ENCODE assay signal across 22 mouse cellular contexts in the genomic region with DNA sequence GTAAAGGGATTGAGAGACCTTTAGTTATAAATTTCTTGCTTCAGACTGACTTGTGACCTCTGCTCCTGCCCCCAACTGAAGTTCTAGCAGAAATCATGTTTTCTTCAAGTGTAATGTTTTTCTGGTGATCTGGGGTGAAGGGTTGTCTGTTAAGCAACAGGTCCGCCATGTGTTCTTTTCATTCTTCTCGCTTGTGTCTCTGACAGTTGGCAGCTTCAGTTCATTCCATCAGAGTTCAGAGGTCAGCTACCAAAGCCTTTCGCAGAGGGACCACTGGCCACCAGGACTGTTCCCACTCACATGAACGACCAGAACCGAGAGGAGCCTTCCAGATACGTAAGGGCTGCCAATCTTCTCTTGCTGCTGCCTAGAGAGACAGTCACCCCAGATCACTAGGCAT. TPM values are rescaled to one million over a fixed set of nuclear protein-coding genes. Genes with fewer than 3 reads are reported as not detected.
DNase-seq lines count a peak whose midpoint lies in the region; ATAC-seq and TF ChIP-seq lines count a peak whose summit lies in the region.
"Had no signal": no experiment of that assay in that cellular context is flagged by ENCODE, and none has a peak within 500 bp of the region (broad histone marks: within the 10 kb centered on the region; RNA-seq: fewer than 3 reads in every experiment).

No protein-coding gene starts in this region.

- TF ChIP-seq CTCF in forebrain, postnatal 0 days (IDR thresholded peaks at IDR 0.05; ENCODE audit: low read depth): no peak

- H3K4me1 ChIP-seq in kidney, embryonic 16.5 days (ENCODE audit: insufficient read depth, low read length): no peaks in the 10 kb centered on the region
- H3K4me1 ChIP-seq in brown adipose tissue, adult 24 weeks (ENCODE audit: control insufficient read depth, insufficient read depth, insufficient read length, low read length): peaks cover 13% of the 10 kb centered on the region
- H3K4me1 ChIP-seq in forebrain, postnatal 0 days (ENCODE audit: insufficient read depth): no peaks in the 10 kb centered on the region
- H3K4me1 ChIP-seq: forebrain, embryonic 12.5 days; hindbrain, embryonic 15.5 days; limb, embryonic 15.5 days; midbrain, embryonic 13.5 days; neural tube, embryonic 12.5 days had no signal

- 73% methylated on average over 6 of the region's 6 CpGs for WGBS in kidney, embryonic 16.5 days
- 92% methylated on average over 6 of the region's 6 CpGs for WGBS in forebrain, postnatal 0 days

- DNase-seq in adrenal gland, postnatal 10 days: peak; percentile 38
- DNase-seq in adrenal gland, adult 8-10 months: no peak
- peak; percentile 76 for DNase-seq in kidney, adult 9 months
- peak; percentile 17 for DNase-seq in lung, postnatal 14 days
- no peak for DNase-seq in testis, postnatal 14 days (ENCODE audit: low spot score)
- no peak for DNase-seq in forebrain, postnatal 0 days
- DNase-seq: cerebellum, adult 9-10 months; gastrocnemius, postnatal 14 days; heart, adult 2 months; heart, postnatal 4 days; thymus, postnatal 4 days had no signal

- H3K9ac ChIP-seq in kidney, embryonic 16.5 days (replicated peaks; ENCODE audit: low read length): no peak overlapping the region
- no peak overlapping the region for H3K9ac ChIP-seq in forebrain, postnatal 0 days
- H3K9ac ChIP-seq: forebrain, embryonic 12.5 days; hindbrain, embryonic 15.5 days; limb, embryonic 15.5 days; midbrain, embryonic 13.5 days; neural tube, embryonic 12.5 days had no signal

- H3K27me3 ChIP-seq in kidney, embryonic 16.5 days (ENCODE audit: insufficient read depth, low read length): no peaks in the 10 kb centered on the region
- no peaks in the 10 kb centered on the region for H3K27me3 ChIP-seq in forebrain, postnatal 0 days (ENCODE audit: insufficient read depth, low read length)
- H3K27me3 ChIP-seq: forebrain, embryonic 12.5 days; hindbrain, embryonic 15.5 days; limb, embryonic 15.5 days; midbrain, embryonic 13.5 days; neural tube, embryonic 12.5 days; Patski had no signal

- ATAC-seq in kidney, embryonic 16.5 days (ENCODE audit: low FRiP score, low TSS enrichment): no peak
- no peak for ATAC-seq in forebrain, postnatal 0 days
- ATAC-seq: intestine, embryonic 16.5 days; midbrain, embryonic 13.5 days; Patski had no signal

- H3K36me3 ChIP-seq in kidney, embryonic 16.5 days (ENCODE audit: insufficient read depth, low read length): peaks cover 52% of the 10 kb centered on the region
- H3K36me3 ChIP-seq in forebrain, postnatal 0 days (ENCODE audit: insufficient read depth): peaks cover 79% of the 10 kb centered on the region

- no peak overlapping the region for H3K4me3 ChIP-seq in kidney, embryonic 16.5 days (ENCODE audit: low read length)
- H3K4me3 ChIP-seq in brown adipose tissue, adult 24 weeks (ENCODE audit: insufficient read depth, low read depth, low read length): no peak overlapping the region
- H3K4me3 ChIP-seq in forebrain, postnatal 0 days (ENCODE audit: low read depth, low read length): no peak overlapping the region
- H3K4me3 ChIP-seq: forebrain, embryonic 12.5 days; heart, adult 2 months; hindbrain, embryonic 15.5 days; limb, embryonic 15.5 days; midbrain, embryonic 13.5 days; neural tube, embryonic 12.5 days had no signal

- H3K4me2 ChIP-seq in kidney, embryonic 16.5 days (replicated peaks; ENCODE audit: low read depth, low read length): no peak overlapping the region
- H3K4me2 ChIP-seq in forebrain, postnatal 0 days (ENCODE audit: low read depth): no peak overlapping the region
- H3K4me2 ChIP-seq: forebrain, embryonic 12.5 days; hindbrain, embryonic 15.5 days; limb, embryonic 15.5 days; midbrain, embryonic 13.5 days; neural tube, embryonic 12.5 days had no signal

- H3K27ac ChIP-seq in kidney, embryonic 16.5 days (ENCODE audit: low read length): no peak overlapping the region
- peak overlapping the region; percentile 97 for H3K27ac ChIP-seq in brown adipose tissue, adult 24 weeks (replicated peaks; ENCODE audit: low read depth, low read length)
- no peak overlapping the region for H3K27ac ChIP-seq in forebrain, postnatal 0 days (ENCODE audit: low read depth, low read length)
- H3K27ac ChIP-seq: forebrain, embryonic 12.5 days; heart, adult 2 months; hindbrain, embryonic 15.5 days; limb, embryonic 15.5 days; midbrain, embryonic 13.5 days; neural tube, embryonic 12.5 days had no signal

- no peaks in the 10 kb centered on the region for H3K9me3 ChIP-seq in kidney, embryonic 16.5 days (ENCODE audit: low read length)
- no peaks in the 10 kb centered on the region for H3K9me3 ChIP-seq in forebrain, postnatal 0 days (ENCODE audit: low read length)
- H3K9me3 ChIP-seq: forebrain, embryonic 12.5 days; hindbrain, embryonic 15.5 days; limb, embryonic 15.5 days; midbrain, embryonic 13.5 days; neural tube, embryonic 12.5 days had no signal

RNA-seq across cellular contexts. Expression of gene 1110032A03Rik, which starts 33.2 kb away (rescaled TPM):
- total RNA-seq in adrenal gland, postnatal 10 days (2021): 10 to 100 TPM; 31.2 to 32.2 TPM
- 10 to 100 TPM; 43.1 to 53.3 (median 44.2) TPM for total RNA-seq in adrenal gland, adult 8-10 months (2022)
- polyA plus RNA-seq in kidney, embryonic 16.5 days (2015; fragmentation: Nextera tagmentation; extraction: Ambion mirVana): 33.1 and 40.4 TPM in 2 replicates
- polyA plus RNA-seq in brown adipose tissue, adult 24 weeks (2012; ENCODE audit: insufficient read depth, insufficient read length, missing spikeins): 213 and 331 TPM in 2 replicates
- total RNA-seq in forebrain, postnatal 0 days (2014; rRNA removed): 45.9 and 48.3 TPM in 2 replicates
- 65.0 and 69.3 TPM in 2 replicates for polyA plus RNA-seq in forebrain, postnatal 0 days (2015; fragmentation: Nextera tagmentation; extraction: Ambion mirVana)

RNA-seq across cellular contexts. Expression of gene Alg9, which starts 33.7 kb away (rescaled TPM):
- 10 to 100 TPM; 27.9 to 28.0 TPM for total RNA-seq in adrenal gland, postnatal 10 days (2021)
- 10 to 100 TPM; 17.6 to 31.5 (median 21.7) TPM for total RNA-seq in adrenal gland, adult 8-10 months (2022)
- 41.8 and 44.3 TPM in 2 replicates for polyA plus RNA-seq in kidney, embryonic 16.5 days (2015; fragmentation: Nextera tagmentation; extraction: Ambion mirVana)
- polyA plus RNA-seq in brown adipose tissue, adult 24 weeks (2012; ENCODE audit: insufficient read depth, insufficient read length, missing spikeins): 38.3 and 49.0 TPM in 2 replicates
- total RNA-seq in forebrain, postnatal 0 days (2014; rRNA removed): 71.1 and 74.2 TPM in 2 replicates
- 41.4 and 53.7 TPM in 2 replicates for polyA plus RNA-seq in forebrain, postnatal 0 days (2015; fragmentation: Nextera tagmentation; extraction: Ambion mirVana)

RNA-seq across cellular contexts. Expression of gene Ppp2r1b, which starts 36.6 kb away (rescaled TPM):
- total RNA-seq in adrenal gland, postnatal 10 days (2021): 10 to 100 TPM; 35.1 to 36.5 TPM
- total RNA-seq in adrenal gland, adult 8-10 months (2022): 10 to 100 TPM; 32.9 to 46.7 (median 43.7) TPM
- 74.6 and 77.0 TPM in 2 replicates for polyA plus RNA-seq in kidney, embryonic 16.5 days (2015; fragmentation: Nextera tagmentation; extraction: Ambion mirVana)
- polyA plus RNA-seq in brown adipose tissue, adult 24 weeks (2012; ENCODE audit: insufficient read depth, insufficient read length, missing spikeins): 35.1 and 41.6 TPM in 2 replicates
- 15.2 and 26.0 TPM in 2 replicates for total RNA-seq in forebrain, postnatal 0 days (2014; rRNA removed)
- polyA plus RNA-seq in forebrain, postnatal 0 days (2015; fragmentation: Nextera tagmentation; extraction: Ambion mirVana): 26.1 and 29.8 TPM in 2 replicates

RNA-seq across cellular contexts. Expression of gene Fdxacb1, which starts 40.4 kb away (rescaled TPM):
- 1 to 10 TPM; 4.6 to 7.8 TPM for total RNA-seq in adrenal gland, postnatal 10 days (2021)
- total RNA-seq in adrenal gland, adult 8-10 months (2022): 1 to 10 TPM; 5.3 to 8.9 (median 6.7) TPM
- polyA plus RNA-seq in kidney, embryonic 16.5 days (2015; fragmentation: Nextera tagmentation; extraction: Ambion mirVana): 13.0 and 13.1 TPM in 2 replicates
- 5.1 and 9.2 TPM in 2 replicates for polyA plus RNA-seq in brown adipose tissue, adult 24 weeks (2012; ENCODE audit: insufficient read depth, insufficient read length, missing spikeins)
- 9.6 and 19.1 TPM in 2 replicates for total RNA-seq in forebrain, postnatal 0 days (2014; rRNA removed)
- polyA plus RNA-seq in forebrain, postnatal 0 days (2015; fragmentation: Nextera tagmentation; extraction: Ambion mirVana): 9.3 and 10.4 TPM in 2 replicates

RNA-seq across cellular contexts. Expression of gene Hspb2, which starts 56.3 kb away (rescaled TPM):
- 10 to 100 TPM in 1 of 2 experiments, 1 to 10 TPM in 1; 5.1 to 13.5 TPM for total RNA-seq in adrenal gland, postnatal 10 days (2021)
- total RNA-seq in adrenal gland, adult 8-10 months (2022): 1 to 10 TPM; 3.0 to 3.2 (median 3.1) TPM
- polyA plus RNA-seq in kidney, embryonic 16.5 days (2015; fragmentation: Nextera tagmentation; extraction: Ambion mirVana): 5.2 and 6.0 TPM in 2 replicates
- 1.8 and 5.9 TPM in 2 replicates for polyA plus RNA-seq in brown adipose tissue, adult 24 weeks (2012; ENCODE audit: insufficient read depth, insufficient read length, missing spikeins)
- total RNA-seq in forebrain, postnatal 0 days (2014; rRNA removed): 0.23 and 0.52 TPM in 2 replicates
- 0.98 and 2.2 TPM in 2 replicates for polyA plus RNA-seq in forebrain, postnatal 0 days (2015; fragmentation: Nextera tagmentation; extraction: Ambion mirVana)
- total RNA-seq: common myeloid progenitor, adult 5-6 weeks; megakaryocyte, adult 5-6 weeks had no signal

Comparison
In these comparisons a context has a peak if more than half of its experiments do, and no peak if none do; other contexts are left out.
1. DNase-seq: peak in adrenal gland, postnatal 10 days (single experiment), kidney, adult 9 months (single experiment) and lung, postnatal 14 days (single experiment); none in adrenal gland, adult 8-10 months (single experiment), testis, postnatal 14 days (single experiment) and forebrain, postnatal 0 days (single experiment).